Mouse (Mus musculus): ENCODE measurements around the gene Ankrd13d.

The Ankrd13d gene

DNA sequence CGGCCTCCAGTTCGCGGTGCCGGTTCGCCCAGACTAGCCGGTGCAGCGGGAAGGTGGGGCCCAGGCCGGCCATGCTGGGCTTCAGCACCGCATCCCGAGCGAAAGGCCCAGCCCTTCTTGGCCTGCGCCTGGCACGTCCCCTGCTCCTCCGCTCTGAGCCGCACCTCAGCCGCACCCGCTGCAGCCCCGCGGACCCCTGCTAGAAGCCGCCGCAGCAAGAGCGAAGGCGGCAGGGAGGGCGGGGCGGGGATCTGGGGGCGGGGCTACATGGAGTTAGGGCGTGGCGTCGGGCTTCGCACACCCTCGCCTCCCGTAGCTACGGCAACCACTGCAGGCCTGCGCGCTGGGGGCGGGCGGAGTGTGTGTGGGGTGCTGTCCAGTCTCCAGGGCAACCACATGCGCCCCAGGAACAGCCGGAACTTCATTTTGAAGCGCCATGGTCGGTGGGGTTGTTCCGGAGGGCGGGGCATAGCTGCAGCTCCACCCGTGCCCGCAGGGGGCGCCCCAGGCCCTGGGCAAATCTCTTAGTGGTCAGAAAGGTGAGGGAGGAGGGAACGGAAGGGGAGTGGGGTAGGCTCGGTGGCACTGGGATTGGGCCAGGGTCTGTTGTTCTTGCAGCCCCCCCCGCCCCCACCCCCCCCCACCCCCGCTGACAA lies at the start of gene Ankrd13d:
Gene Ankrd13d, minus strand, starts transcription at position 240 of the 656 bp plus-strand sequence.
- peak; percentile 94 for DNase-seq (ENCODE audit: inconsistent ontology term)

GRCm38 (mm10) chr19:4332653-4333052 lies 49.7 kb upstream of the Ankrd13d start:
- peak; percentile 56 for DNase-seq (ENCODE audit: inconsistent ontology term)

DNA sequence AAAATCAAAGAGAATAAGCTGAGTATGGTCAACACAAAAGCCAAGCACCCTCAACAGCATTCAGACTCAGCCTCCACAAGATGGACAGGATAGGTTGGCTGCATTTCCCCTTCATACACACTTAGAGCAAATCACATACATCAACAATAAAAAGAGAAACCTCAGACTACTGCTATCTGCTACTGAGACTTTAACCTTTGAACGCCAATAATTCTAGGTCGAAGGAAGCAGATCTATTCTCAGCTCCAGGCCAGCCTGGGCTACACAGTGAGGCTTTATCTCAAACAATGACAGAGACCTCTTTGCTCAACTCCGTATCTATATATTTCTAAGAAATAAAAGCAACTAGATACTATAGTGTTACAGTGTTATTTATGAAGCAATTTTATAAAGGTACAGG lies 48.3 kb upstream of the Ankrd13d start:
- no peak for DNase-seq (ENCODE audit: inconsistent ontology term)

DNA sequence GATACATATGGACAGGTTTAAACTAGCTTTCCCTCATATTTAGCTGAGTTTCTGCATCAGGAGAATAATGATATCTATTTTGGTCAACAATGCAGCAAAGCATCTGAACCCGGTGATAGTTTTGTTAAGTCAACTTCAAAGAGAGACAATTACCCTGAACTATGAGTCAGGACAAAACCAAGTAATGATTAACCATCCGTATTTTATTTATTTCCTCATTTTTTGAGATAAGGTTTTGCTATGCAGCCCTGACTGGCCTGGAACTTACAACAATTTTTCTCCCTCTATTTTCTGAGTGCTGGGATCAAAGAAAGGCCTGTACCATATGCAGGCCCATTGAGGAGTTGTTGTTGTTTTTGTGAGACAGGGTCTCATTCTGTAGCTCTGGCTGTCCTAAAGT lies 47.7 kb upstream of the Ankrd13d start:
- no peak for DNase-seq (ENCODE audit: inconsistent ontology term)

DNA sequence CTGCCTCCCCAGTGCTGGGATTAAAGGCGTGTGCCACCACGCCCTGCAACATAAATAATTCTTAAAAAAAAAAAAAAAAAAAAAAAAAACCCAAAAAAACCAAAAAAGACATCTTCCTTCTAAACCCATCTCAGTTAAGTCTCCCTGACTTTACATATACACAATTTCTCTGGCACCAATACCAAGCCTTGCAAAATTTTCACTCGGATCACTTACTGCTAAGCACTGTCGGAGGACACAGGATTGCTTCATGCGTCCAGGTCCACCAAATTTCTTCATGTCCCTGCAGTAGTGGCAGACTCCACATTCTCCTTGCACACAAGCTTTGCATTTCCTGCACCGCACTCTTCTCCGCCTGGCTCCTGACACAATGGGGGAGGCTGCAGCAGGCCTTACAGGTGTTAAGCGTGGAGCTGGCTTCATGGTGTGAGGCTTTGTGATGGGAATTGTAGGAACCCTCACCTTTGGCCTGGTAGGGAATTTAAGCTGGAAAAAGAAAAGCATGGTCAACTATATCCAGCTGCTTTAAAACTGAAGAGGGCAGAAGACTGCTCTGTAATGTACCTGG lies 45.9 kb upstream of the Ankrd13d start:
- DNase-seq (ENCODE audit: inconsistent ontology term), result no peak

DNA sequence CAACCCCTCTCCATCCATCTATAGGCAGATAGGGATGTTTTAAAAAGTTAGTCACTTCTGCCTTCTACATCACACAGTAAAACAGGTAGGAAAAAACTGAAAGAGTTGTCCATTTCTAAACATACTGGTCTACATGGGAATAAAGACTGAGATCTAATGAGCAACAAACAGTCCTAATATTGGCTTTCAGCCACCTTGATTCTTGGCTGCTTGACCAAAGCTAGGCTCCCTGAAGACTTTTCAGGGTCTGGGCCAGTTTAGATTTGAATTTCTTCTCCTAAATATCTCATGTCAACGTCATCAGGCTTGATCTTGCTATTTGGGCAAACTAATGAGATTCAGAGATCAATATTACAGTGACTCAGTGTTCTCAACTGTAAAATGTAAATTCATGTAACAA lies 43.9 kb upstream of the Ankrd13d start:
- DNase-seq (ENCODE audit: inconsistent ontology term), result no peak

DNA sequence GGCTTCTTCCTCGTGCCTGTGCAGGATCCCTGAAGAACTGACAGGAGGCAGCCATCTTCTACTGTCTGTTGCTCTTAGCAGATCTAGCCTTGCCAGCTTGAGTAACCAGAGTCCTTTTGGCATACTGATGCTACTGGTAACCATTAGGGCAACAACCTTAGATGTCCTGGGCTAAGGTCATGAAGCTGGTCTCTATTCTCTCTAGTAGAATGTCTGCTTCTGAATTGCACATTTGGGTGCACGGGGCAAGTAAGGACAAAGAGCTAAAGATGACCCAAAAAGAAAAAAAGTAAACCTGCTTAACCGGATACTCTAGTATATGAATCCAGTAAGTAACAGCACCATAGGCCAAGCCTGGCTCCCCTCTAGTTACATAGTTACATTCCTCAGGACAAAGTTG lies 43.2 kb upstream of the Ankrd13d start:
- DNase-seq (ENCODE audit: inconsistent ontology term), result no peak

GRCm38 (mm10) chr19:4322134-4322533 lies 39.2 kb upstream of the Ankrd13d start:
- DNase-seq (ENCODE audit: inconsistent ontology term), result no peak

- DNase-seq (ENCODE audit: inconsistent ontology term), result no peak
Measured at GRCm38 (mm10) chr19:4321622-4322021, 38.7 kb upstream of the Ankrd13d start.

- DNase-seq (ENCODE audit: inconsistent ontology term), result no peak
Measured at GRCm38 (mm10) chr19:4319272-4319671, 36.3 kb upstream of the Ankrd13d start.

DNA sequence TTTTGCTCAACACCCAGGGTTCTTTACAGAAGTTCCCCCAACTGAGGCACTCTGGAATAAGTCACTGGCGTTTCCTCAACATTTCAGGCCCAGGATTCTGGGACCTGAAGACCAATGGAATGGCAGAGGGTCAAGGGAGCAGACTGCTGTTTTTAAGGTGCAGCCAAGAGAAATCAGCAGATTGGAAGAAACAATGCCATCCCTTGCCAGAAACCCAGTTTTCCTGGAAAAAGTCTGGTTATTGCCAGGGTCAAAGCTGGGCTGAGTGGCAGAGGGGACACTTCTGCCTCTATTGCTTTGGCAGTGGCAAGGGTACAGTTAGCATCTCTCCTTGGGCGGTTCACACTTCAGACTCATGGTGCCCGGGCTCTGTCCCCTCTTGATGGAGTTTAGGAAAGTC lies 34.2 kb upstream of the Ankrd13d start:
- no peak for DNase-seq (ENCODE audit: inconsistent ontology term)

GRCm38 (mm10) chr19:4315223-4315944 lies 32.4 kb upstream of the Ankrd13d start:
- DNase-seq (ENCODE audit: inconsistent ontology term), result peak; percentile 51

DNA sequence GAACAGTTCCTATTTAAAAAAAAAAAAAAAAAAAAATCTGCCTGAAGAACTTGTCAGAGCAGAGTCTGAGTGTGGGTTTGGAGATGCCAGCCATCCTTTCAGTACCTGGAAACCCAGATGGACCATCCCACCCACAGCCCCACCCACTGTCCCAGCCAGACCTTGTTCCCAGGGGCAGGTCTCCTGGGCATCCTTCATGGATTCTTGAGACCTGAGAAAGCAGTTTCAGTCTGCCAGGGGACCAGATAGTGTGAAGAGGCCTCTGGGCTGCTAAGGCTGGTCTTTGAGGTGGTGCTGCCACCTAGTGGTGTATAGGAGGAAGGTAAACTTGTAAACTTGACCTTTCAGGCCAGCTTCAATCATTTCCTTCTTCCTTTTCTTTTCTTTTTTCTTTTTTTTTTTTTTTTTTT lies 26.8 kb upstream of the Ankrd13d start:
- peak; percentile 58 for DNase-seq (ENCODE audit: inconsistent ontology term)

- no peak for DNase-seq (ENCODE audit: inconsistent ontology term)
Measured at GRCm38 (mm10) chr19:4309302-4309701, 26.4 kb upstream of the Ankrd13d start.

GRCm38 (mm10) chr19:4306190-4306577 lies 23.2 kb upstream of the Ankrd13d start, which contains the start of gene Grk2:
Gene Grk2 (minus strand): TSS chr19:4306222.
- DNase-seq (ENCODE audit: inconsistent ontology term), result peak; percentile 75

- peak; percentile 66 for DNase-seq (ENCODE audit: inconsistent ontology term)
Measured at GRCm38 (mm10) chr19:4305491-4306189, 22.7 kb upstream of the Ankrd13d start.

- no peak for DNase-seq (ENCODE audit: inconsistent ontology term)
Measured at GRCm38 (mm10) chr19:4304871-4305321, 22.0 kb upstream of the Ankrd13d start.

- no peak for DNase-seq (ENCODE audit: inconsistent ontology term)
Measured at GRCm38 (mm10) chr19:4304251-4304821, 21.4 kb upstream of the Ankrd13d start.

DNA sequence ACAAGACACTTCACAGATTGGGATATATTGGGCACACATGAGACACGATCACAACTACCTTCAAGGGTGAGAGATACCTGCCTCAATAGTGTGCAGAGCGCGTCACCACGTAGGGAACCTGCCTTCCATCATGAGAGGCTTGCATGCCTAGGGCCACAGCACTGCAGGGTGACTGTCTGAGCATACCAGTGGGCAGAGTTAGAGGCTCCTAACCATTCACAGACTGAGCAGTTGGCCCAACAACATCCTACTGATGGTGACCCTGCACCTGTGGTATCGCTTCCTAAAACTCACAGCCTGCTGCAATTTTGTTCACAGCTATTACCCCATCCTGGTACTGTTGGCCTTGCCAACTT lies 20.7 kb upstream of the Ankrd13d start:
- DNase-seq (ENCODE audit: inconsistent ontology term), result no peak

DNA sequence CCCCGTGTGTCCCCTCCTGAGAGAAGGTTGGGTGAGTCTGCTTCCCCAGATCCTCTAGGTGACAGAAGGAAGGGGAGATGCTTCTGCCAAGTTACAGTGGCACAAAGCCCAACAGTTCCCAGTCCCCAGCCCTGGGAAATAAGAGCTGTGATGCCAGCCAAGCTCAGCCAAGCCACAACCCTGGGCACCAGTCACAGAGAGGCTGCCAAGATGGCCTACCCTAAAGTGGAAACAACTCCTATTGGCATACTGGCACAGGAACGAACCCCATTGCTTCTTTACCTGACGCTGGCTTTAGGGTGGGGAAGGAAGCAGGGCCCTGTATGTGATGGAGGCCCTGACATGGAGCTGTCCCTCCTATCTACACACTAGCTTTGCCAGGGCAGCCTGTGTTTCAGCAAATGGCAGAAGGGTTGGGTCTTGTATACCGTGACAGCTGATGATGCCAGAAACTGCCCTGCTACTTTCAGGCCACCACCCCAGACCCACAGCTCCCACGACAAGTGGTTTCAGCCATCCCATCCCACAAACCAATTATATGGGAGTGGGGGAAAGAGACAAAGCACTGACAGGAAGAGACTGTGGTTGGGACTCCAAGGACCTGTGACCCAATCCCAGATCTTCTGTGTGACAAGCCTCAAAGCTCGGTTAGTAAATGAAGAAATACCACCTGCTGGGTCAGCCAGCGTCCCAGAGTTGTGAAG lies 20.2 kb upstream of the Ankrd13d start:
- peak; percentile 71 for DNase-seq (ENCODE audit: inconsistent ontology term)
